Mouse (Mus musculus) embryo, embryonic 11 days (tissue): ENCODE results near the gene Sec1.
"Not testable (repeated sequence)": the region's sequence is repeated elsewhere in the genome, so short reads cannot be mapped to it uniquely, and the experiment has no call there.

Source experiments
- DNase-seq: peaks from one replicate; pipeline ENCODE4 v3.0.0-alpha.2; 2015

The Sec1 gene

GRCm38 (mm10) chr7:45677627-45678295 is 16.4 kb downstream of the Sec1 start:
- DNase-seq: no peak

GRCm38 (mm10) chr7:45668921-45669320 is 25.3 kb downstream of the Sec1 start:
- DNase-seq: no peak

GRCm38 (mm10) chr7:45667761-45668160 is 26.4 kb downstream of the Sec1 start:
- no peak for DNase-seq

- DNase-seq: no peak
Measured at GRCm38 (mm10) chr7:45666161-45666560, 28.0 kb downstream of the Sec1 start, which contains the start of gene Fut2. Gene Fut2 (minus strand): TSS chr7:45666394.

- no peak for DNase-seq
Measured at GRCm38 (mm10) chr7:45665303-45666138, 28.7 kb downstream of the Sec1 start.

- not testable (repeated sequence) for DNase-seq
Measured at GRCm38 (mm10) chr7:45661702-45662101, 32.5 kb downstream of the Sec1 start.

GRCm38 (mm10) chr7:45660746-45661478 is 33.3 kb downstream of the Sec1 start:
- DNase-seq: no peak

- peak; percentile 51 for DNase-seq
Measured at GRCm38 (mm10) chr7:45654424-45655047, 39.7 kb downstream of the Sec1 start.

- not testable (repeated sequence) for DNase-seq
Measured at GRCm38 (mm10) chr7:45650484-45650883, 43.7 kb downstream of the Sec1 start.

- DNase-seq: no peak
Measured at GRCm38 (mm10) chr7:45649351-45649750, 44.9 kb downstream of the Sec1 start.

- no peak for DNase-seq
Measured at GRCm38 (mm10) chr7:45646671-45647070, 47.5 kb downstream of the Sec1 start.

GRCm38 (mm10) chr7:45645591-45645971 is 48.6 kb downstream of the Sec1 start:
- DNase-seq: no peak

GRCm38 (mm10) chr7:45644872-45645590 is 49.2 kb downstream of the Sec1 start:
- DNase-seq: no peak

GRCm38 (mm10) chr7:45644183-45644582 is 50.0 kb downstream of the Sec1 start:
- peak; percentile 72 for DNase-seq

- DNase-seq: peak; percentile 98
Measured at GRCm38 (mm10) chr7:45643441-45644178, 50.6 kb downstream of the Sec1 start.

GRCm38 (mm10) chr7:45642503-45643255 is 51.5 kb downstream of the Sec1 start:
- no peak for DNase-seq

GRCm38 (mm10) chr7:45642083-45642482 is 52.1 kb downstream of the Sec1 start:
- DNase-seq: no peak

- no peak for DNase-seq
Measured at GRCm38 (mm10) chr7:45641391-45642040, 52.7 kb downstream of the Sec1 start.

- no peak for DNase-seq
Measured at GRCm38 (mm10) chr7:45640191-45640957, 53.8 kb downstream of the Sec1 start.
